Mouse (Mus musculus) myocyte (in vitro differentiated cells): ENCODE results near the gene Gm42906.

ENCODE experiments used
- CEBPB ChIP-seq: IDR thresholded peaks from 2 replicates; pipeline ENCODE4 v1.6.1; 2011; ENCODE audit warnings: mild to moderate bottlenecking, moderate library complexity; ENCODE audit not compliant: poor library complexity, insufficient read depth, severe bottlenecking
- E2F4 ChIP-seq: IDR thresholded peaks from one replicate; pipeline ENCODE4 v1.6.1; 2011; ENCODE audit warnings: mild to moderate bottlenecking, control low read depth, moderate library complexity; ENCODE audit not compliant: insufficient read depth
- MAX ChIP-seq: IDR thresholded peaks from one replicate; pipeline ENCODE4 v1.6.1; 2011; ENCODE audit warnings: low read depth, mild to moderate bottlenecking, control low read depth
- MYOD1 ChIP-seq, 3 experiments: IDR thresholded peaks; one replicate each; pipeline ENCODE4 v1.6.1; 2011; ENCODE audit warnings: control low read depth in 2 of 3, low read depth in 2 of 3, mild to moderate bottlenecking in 2 of 3, moderate library complexity in 1 of 3; ENCODE audit not compliant: insufficient read length in 2 of 3, control insufficient read depth in 1 of 3
- MYOG ChIP-seq, 3 experiments: IDR thresholded peaks; one replicate each; pipeline ENCODE4 v1.6.1; 2011; ENCODE audit warnings: control low read depth in 2 of 3, low read depth in 2 of 3, mild to moderate bottlenecking in 2 of 3; ENCODE audit not compliant: insufficient read length in 2 of 3, control insufficient read depth in 1 of 3, insufficient read depth in 1 of 3
- POLR2A ChIP-seq: IDR thresholded peaks from one replicate; pipeline ENCODE4 v1.6.1; 2011; ENCODE audit warnings: low read depth, mild to moderate bottlenecking, control low read depth, moderate library complexity; ENCODE audit not compliant: insufficient read length
- TCF12 ChIP-seq: IDR thresholded peaks from one replicate; pipeline ENCODE4 v1.6.1; 2011; ENCODE audit warnings: mild to moderate bottlenecking, control low read depth; ENCODE audit not compliant: poor library complexity, insufficient read depth, severe bottlenecking
- USF1 ChIP-seq: IDR thresholded peaks from one replicate; pipeline ENCODE4 v1.6.1; 2011; ENCODE audit warnings: low read depth, mild to moderate bottlenecking, control low read depth, moderate library complexity

DNA sequence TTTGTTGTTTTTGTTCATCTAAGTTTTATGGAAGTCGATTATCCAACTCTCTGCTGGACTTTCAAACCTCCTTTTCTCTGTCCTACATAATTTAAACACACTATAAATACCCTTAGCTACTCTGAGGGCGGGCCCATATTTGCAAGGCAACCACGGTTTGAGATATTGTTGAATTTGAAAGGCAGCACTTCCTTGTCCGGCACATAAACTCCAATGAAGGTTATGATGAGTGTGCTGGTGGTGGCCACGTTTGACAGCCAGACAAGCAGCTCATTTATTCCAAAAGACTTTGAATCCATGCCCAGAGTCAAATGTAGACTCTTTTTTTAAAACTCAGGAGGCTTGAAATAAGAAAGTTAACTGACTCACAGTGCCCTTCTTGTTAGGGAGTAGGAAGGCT, 33.3 kb downstream of the Gm42906 start:
- TF ChIP-seq CEBPB (no peak), POLR2A (no peak), USF1 (no peak), MYOD1 (IDR thresholded peaks at IDR 0.05; ENCODE audit: control insufficient read depth in 1 of 3, insufficient read length in 2 of 3, low read depth in 2 of 3) (no peak), E2F4 (no peak), TCF12 (no peak), MAX (no peak), MYOG (IDR thresholded peaks at IDR 0.05; ENCODE audit: control insufficient read depth in 1 of 3, insufficient read depth in 1 of 3, insufficient read length in 2 of 3, low read depth in 2 of 3) (no peak)
